Mouse (Mus musculus) brain, embryonic 14.5 days (tissue): ENCODE results near the gene Wsb2.

Source experiments
- CTCF ChIP-seq: fragments of 200-500 bp; IDR thresholded peaks from 2 replicates; pipeline ENCODE4 v1.5.1; 2012; ENCODE audit warnings: inconsistent platforms, mild to moderate bottlenecking, moderate library complexity, borderline replicate concordance; ENCODE audit not compliant: insufficient read depth, insufficient read length; ENCODE audit errors: extremely low read depth
- POLR2A ChIP-seq: fragments of 200-500 bp; IDR thresholded peaks from 2 replicates; pipeline ENCODE4 v1.6.1; 2012; ENCODE audit warnings: mild to moderate bottlenecking, inconsistent platforms, borderline replicate concordance; ENCODE audit not compliant: poor library complexity, insufficient read depth, insufficient read length, severe bottlenecking; ENCODE audit errors: extremely low read depth

DNA sequence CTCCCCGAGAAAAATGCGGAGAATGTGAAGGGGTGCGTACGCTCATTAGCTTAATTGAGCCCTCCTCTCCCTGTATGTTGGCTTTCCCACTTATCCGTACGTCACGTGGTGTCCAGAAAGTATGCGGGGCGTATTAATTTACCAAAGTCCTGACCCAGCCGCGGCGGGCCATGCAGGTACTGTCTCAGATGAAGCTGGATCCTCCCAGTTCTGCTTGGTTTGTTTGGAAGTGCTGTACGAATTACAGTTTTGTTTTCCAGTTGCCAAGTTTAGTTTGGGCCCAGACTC is 3.1 kb downstream of the Wsb2 start:
- TF ChIP-seq CTCF (no peak), POLR2A (no peak)
